ENCODE assay signal across 17 mouse cellular contexts in the genomic region with DNA sequence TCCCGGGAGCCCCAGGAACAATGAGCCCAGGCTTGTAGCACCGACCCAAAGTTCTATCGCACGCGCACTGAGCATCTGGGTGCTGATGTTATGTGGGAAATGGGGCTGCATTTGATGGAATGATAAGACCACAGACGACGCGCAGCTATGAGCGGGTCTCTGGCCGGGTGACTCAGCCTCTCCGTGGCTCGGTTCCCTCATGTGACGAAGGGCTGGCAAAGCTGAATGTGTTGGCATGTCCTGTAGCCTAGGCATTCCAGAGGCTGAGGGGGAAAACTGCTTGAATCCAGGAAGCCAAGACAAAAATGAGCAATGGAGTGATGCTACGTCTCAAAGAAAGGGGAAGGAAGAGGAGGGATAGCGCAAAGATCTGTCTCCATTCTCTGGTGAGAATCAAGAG.
DNase-seq lines count a peak whose midpoint lies in the region; TF ChIP-seq lines count a peak whose summit lies in the region.
"Had no signal": no experiment of that assay in that cellular context is flagged by ENCODE, and none has a peak within 500 bp of the region (broad histone marks: within the 10 kb centered on the region; RNA-seq: fewer than 3 reads in every experiment).

No protein-coding gene starts in this region.

- no peak overlapping the region for H3ac ChIP-seq in myocyte (ENCODE audit: control insufficient read depth, insufficient read length)

- H3K79me2 ChIP-seq in myocyte (ENCODE audit: control insufficient read depth, insufficient read depth) = no peaks in the 10 kb centered on the region

- H3K27me3 ChIP-seq in myocyte (ENCODE audit: control insufficient read depth, insufficient read depth, insufficient read length) = no peaks in the 10 kb centered on the region
- H3K27me3 ChIP-seq: forebrain, embryonic 13.5 days had no signal

- TF ChIP-seq POLR2A in myocyte (IDR thresholded peaks at IDR 0.05; ENCODE audit: insufficient read length, low read depth) = no peak

- intact Hi-C loops in heart, postnatal 14 days (cut with DNase I) = no loop called here

- DNase-seq in adrenal gland, postnatal 10 days = peak; percentile 58
- no peak for DNase-seq in adrenal gland, adult 18-20 months (ENCODE audit: low spot score in 2 of 2)
- peak; percentile 21 for DNase-seq in heart, postnatal 4 days
- no peak for DNase-seq in heart, postnatal 14 days
- peak; percentile 61 for DNase-seq in NIH3T3 (ENCODE audit: low read depth)
- DNase-seq in spleen, adult 12 weeks (ENCODE audit: low spot score) = no peak
- DNase-seq in layer of hippocampus, postnatal 14 days (ENCODE audit: low spot score in 2 of 2) = no peak
- DNase-seq: gastrocnemius, postnatal 14 days; kidney, postnatal 36 days; lung, adult 18-20 months; lung, postnatal 36 days; retina, postnatal 1 day had no signal

- no peaks in the 10 kb centered on the region for H3K36me3 ChIP-seq in myocyte (ENCODE audit: control insufficient read depth, insufficient read depth)
- H3K36me3 ChIP-seq: embryonic facial prominence, embryonic 10.5 days had no signal

- peak overlapping the region; percentile 47 for H3K4me2 ChIP-seq in myocyte (ENCODE audit: low read depth)
- H3K4me2 ChIP-seq: forebrain, embryonic 13.5 days; hindbrain, embryonic 14.5 days; liver, embryonic 11.5 days had no signal

- no peak overlapping the region for H3K4me3 ChIP-seq in myocyte
- H3K4me3 ChIP-seq: embryonic facial prominence, embryonic 10.5 days; forebrain, embryonic 13.5 days had no signal

TF ChIP-seq in myocyte, 11 proteins besides CTCF, POLR2A, EP300 and RAD21:
- TF ChIP-seq E2F4 (IDR thresholded peaks at IDR 0.05; ENCODE audit: insufficient read depth) (no peak), TCF12 (IDR thresholded peaks at IDR 0.05; ENCODE audit: insufficient read depth, poor library complexity, severe bottlenecking) (no peak), TCF3 (IDR thresholded peaks at IDR 0.05; ENCODE audit: insufficient read length, low read depth) (no peak), MYOG (IDR thresholded peaks at IDR 0.05; ENCODE audit: control insufficient read depth in 1 of 3, insufficient read depth in 1 of 3, insufficient read length in 2 of 3, low read depth in 2 of 3) (no peak), POLR2AphosphoS2 (IDR thresholded peaks at IDR 0.05; ENCODE audit: insufficient read length, low read depth) (no peak), REST (IDR thresholded peaks at IDR 0.05; ENCODE audit: insufficient read depth, insufficient read length) (no peak), USF1 (IDR thresholded peaks at IDR 0.05; ENCODE audit: low read depth) (no peak), CEBPB (IDR thresholded peaks at IDR 0.05; ENCODE audit: insufficient read depth, poor library complexity, severe bottlenecking) (no peak), SRF (IDR thresholded peaks at IDR 0.05; ENCODE audit: control insufficient read depth, insufficient read length, low read depth) (no peak), MYOD1 (IDR thresholded peaks at IDR 0.05; ENCODE audit: control insufficient read depth in 1 of 3, insufficient read length in 2 of 3, low read depth in 2 of 3) (no peak), MAX (IDR thresholded peaks at IDR 0.05; ENCODE audit: low read depth) (no peak)

Comparison
In these comparisons a context has a peak if more than half of its experiments do, and no peak if none do; other contexts are left out.
1. DNase-seq: peak in adrenal gland, postnatal 10 days (single experiment), heart, postnatal 4 days (single experiment) and NIH3T3 (single experiment); none in adrenal gland, adult 18-20 months (0 of 2), heart, postnatal 14 days (0 of 2), spleen, adult 12 weeks (single experiment) and layer of hippocampus, postnatal 14 days (0 of 2).